Mouse (Mus musculus): ENCODE results near the gene Zpr1.
A peak's percentile ranks its signal among the peaks of the same experiment; 100 is the strongest.
"Not testable (repeated sequence)": the region's sequence is repeated elsewhere in the genome, so short reads cannot be mapped to it uniquely, and the experiment has no call there.

Zpr1 gene

DNA sequence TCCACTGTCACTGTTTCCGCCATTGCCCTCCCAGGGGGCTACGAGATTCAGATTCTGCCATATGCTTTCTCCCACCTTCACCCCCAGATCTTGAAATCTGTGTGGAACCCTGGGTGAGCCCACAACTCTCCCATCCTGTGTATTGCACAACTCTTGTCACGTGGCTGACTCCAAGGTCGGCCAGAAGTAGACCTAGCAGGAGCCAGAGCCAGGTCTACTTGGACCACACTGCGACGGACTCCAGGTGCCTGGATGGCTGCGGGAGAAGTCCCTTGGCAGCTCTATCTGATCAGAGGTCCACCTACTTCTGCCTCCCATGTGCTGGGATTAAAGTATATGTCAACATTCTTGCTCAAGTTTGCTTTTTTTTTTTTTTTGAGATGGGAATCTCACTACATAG is 11.7 kb upstream of the Zpr1 start:
- no peak for DNase-seq

DNA sequence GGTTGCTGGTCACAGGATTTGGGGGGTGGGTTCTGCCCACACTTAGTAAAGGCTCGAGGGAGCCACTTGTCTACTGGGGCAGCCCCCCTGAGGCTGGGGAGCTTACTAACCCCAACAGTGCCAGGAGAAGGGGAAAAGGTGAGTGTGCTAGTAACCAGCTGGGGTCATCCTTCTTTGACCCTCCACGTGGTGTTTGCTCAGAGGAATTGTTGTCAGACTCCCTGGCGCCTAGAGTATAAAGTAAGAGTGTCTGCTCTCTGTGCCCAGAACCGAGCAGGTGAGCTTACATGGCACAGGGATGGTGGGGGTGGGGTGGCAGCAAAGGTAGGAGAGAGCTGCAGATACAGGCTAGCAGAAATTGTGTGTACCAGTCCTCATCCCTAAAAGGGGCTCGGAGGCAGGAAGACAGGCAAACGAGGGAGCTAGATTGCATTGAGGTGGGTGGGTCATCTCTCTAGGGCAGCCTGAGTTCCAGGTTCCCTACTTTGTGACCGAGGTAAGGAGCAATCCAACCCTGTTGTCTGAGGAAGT is 4.5 kb upstream of the Zpr1 start, which contains the start of gene Apoa5:
Gene Apoa5 (plus strand): TSS at position 291 of the 531 bp plus-strand sequence.
- DNase-seq = no peak

DNA sequence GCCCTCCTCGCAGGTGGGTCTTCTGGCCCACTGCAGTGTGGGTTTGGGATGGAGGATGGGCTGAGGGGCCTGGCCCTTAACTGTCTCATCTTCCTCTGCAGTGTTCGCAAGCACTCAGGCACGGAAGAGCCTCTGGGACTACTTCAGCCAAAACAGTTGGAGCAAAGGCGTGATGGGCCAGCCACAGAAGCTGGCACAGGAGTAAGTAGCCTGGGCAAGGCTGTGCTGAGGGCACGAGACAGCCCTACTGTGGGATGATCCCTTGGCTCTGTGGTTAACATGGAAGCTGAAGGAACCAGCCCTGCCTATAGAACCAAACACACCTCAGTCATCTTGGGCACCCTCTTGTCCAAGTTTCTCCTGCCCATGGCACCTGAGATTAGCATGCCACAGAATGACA is 3.7 kb upstream of the Zpr1 start:
- DNase-seq = no peak

DNA sequence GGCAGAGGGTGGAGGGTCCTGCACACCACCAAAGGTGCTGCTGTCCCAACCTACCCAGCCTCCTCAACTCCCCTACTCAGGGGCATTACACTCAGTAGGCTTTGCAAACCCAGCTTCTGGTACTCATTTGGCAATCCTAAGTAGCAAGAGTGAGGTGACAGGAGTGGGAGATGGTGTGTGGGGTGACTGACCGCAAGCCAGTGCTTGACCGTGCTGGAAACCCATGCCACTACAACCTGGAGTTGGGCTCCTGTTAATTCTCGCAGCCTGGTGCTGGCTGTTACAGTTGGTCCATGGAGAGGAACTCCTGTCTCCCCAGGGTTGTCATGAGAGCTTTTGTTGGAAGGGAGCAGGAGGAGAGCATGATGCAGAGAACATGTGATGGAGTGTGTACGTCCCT is 2.1 kb upstream of the Zpr1 start:
- DNase-seq = no peak

DNA sequence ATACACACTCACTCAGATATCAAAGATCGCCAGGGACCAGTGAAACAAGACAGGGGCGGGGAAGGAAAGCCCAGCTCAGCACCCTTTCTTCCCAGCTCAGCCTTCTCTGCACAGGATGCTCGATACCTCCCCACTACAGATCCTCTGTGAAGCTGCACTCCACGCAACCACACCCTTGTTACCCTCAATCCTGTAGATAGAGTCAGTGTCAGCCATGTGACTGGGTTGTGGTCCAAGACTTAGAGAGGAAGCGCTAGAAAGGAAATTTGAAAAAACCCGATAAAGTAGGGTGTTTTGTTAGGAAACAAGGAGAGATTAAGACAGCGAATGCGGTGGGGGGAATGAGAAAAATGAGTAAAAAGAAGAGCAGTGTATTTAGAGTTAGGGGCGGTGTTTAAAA is 794 bp upstream of the Zpr1 start:
- peak; percentile 7 to 30 for DNase-seq

DNA sequence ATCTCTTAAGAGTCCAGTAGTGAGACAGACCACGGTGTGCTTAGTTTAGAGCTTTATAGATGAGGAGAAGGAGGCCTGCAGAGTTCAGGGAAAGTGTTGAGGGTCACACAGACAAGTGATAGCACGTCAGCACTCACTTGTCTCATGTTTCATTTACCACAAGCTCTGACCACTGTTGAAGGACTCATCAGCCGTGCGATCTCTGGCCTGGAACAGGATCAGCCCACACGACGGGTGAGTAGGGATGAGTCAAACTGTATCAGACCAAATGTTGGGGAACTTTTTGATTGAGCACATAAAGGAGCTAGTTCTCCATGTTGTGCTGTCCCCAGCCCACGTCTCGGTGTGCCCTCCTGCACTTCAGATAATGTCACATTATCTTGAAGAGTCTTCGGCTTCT is 1.6 kb downstream of the Zpr1 start:
- DNase-seq = no peak

DNA sequence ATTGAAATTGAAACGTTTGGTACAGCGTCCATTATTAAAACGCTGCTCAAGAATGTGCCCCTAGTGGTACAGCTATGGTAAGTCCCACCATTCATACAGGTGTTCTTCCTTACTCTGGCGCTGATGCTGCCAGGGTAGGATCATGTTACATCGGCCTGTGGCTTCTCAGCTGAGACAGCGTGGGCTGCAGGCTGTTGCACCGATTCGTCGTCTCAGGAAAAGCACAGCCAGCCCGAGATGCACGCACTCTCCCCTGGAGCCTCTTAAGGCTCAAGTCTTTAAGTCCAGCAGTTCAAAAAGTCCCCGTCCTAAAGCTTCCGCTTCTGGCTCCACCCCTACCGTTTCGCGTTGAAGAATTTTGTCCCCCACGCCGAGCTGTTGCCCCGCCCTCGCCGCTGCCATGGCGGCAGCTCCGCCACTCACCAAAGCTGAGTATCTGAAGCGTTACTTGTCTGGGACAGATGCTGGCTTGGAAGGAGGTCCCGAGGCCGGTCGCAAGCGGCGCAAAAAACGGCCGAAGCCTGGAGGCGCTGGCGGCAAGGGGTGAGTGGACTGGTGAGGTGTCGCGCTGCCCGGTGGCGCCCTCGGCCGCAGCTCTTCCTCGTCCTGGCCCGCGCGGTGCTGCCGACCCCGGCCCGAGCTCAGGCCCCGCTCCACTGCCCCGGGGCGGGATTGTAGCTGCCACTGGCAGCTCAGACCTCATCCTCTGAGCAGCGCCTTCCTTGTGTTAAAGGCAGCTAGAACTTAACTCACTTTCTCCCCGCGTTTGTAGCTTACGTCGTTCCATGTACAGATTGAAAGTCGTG is 10.0 kb downstream of the Zpr1 start, which contains the start of gene Bud13:
Gene Bud13 (plus strand): TSS at position 378 of the 806 bp plus-strand sequence.
- DNase-seq = peak; percentile 94 to 97

DNA sequence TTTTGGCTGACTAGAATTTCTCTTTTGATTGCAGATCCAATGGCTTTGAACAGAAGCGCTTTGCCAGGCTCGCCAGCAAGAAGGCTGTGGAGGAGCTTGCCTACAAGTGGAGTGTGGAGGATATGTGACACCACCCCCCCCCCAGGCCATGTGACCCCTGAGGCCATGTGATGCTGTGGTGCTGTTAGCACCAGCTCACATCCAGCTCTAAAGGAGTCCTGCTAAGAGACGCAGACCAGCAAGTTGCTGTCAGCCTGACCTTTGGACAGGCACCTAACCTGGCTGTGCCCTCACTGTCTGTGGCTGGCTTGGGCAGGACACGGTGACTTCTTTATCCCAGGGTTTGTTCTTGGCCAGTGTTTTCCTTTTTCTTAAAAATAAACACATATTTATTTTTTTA is 25.5 kb downstream of the Zpr1 start:
- no peak for DNase-seq

DNA sequence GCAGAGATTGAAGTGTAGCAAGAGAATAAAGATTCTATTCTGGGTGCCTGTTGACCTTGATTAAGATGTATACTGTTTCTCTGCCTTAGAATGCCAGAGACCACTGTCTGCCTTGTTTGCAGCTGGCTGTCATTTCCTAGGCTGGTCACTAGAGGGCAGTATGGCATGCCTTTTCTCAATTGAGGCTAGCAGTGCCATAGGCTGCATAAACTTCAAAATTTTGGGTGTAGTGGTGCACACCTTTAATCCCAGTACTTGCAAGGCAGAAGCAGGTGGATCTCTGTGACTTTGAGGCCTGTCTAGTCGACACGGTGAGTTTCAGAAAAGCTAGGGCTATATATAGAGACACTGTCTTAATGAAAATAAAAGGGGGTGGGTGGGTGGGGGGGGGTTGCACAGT is 29.3 kb downstream of the Zpr1 start:
- peak; percentile 37 to 43 for DNase-seq

DNA sequence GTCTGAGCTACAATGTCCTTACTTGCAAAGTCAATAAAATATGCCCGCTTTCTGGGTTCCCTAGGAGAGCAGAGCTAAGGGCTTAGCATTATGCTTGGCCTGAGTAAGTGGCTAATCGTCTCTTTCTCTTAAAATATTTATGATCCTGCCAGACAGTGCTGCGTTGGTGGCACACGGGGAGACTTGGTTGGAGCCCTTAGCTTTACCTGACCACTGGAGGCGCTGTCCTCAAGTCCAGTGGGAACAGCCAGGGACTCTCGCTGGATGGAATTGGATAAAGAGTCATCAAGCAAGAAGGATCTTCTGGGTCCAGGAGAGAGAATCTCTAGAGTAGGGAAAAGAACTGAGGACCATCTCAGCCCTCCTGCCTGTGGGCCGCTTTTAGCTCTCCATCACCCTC is 36.3 kb downstream of the Zpr1 start:
- no peak for DNase-seq

DNA sequence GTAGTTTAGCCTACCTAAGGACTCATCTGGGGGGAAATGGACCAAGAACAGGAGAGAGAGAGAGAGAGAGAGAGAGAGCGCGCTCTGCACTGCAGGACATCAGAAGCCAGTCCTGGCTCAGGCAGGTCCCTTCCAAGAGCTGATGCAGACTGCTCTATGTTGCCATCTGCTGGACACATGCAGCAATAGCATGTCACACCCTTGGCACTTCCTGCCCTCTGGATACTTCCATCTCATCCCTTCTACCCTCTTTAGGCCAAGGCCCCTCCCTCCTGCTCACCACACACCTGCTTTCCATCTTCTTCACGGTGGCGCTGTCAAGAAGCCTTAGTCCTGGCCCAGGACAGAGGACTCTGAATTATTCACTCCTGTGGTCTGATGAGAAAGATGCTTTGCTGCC is 41.6 kb downstream of the Zpr1 start:
- peak; percentile 60 for DNase-seq

DNA sequence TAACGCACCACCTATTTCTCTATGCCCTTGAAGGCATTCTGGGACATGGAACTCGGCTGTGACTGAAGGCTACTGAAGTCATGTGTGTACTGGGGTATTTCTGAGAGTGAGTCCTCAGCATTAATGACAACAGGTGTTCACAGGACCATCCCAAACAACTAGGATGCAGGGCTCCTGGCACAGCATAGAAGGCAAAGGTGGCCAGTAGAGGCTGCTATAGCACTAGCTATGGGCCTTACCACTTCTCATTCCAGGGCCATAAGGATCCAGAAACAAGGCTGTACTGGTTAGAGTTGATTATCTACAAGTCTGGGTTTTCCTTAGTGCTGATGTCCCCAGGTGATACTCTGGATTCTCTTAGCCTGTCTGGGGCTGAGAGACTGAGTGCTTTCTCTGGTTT is 42.1 kb downstream of the Zpr1 start:
- DNase-seq = no peak

DNA sequence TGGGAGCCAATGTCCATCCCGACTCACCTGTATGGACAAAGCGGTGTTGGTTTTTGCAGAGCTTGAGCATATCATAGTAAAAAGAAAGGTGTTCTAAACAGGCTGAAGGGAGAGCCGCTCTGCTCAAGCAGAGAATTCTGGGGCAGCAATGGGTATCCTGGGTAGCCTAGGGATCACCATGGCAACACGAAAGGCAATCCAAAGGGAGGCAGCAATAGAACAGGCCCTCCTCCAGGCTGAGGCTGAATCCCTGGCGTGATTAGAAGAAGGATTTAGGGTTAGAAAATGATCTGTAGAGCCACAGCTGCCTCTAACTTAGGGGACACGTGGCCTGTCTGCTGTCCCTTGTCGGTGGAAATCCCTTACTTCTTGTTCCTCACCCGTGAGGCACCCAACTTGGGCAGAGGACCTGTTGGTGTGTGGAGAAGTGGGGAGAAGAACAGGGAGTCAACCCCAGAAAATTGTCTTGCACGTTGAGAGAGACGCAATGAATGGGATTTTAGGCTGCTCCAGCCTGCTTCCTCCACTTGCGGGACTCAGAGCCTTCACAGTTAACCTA is 43.0 kb downstream of the Zpr1 start:
- DNase-seq = no peak

DNA sequence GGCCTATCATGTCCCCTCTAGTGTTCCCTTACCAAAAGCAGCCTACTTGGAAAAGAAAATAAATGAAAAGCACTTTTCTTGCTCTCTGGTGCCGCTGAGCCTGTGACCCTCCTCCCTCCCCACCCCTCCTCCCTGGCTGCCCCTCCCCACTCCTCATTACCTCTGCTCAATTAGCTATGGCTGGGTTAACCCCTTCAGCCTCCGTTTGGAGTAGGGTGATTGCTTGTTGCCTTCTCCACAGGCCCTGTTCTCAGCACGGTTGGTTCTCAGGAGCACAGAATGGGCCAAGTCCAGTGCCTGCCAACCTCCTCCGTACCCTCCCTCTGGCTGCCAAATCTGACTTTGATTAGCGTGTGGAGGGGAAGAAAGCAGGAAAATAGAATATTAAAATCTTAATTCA is 43.5 kb downstream of the Zpr1 start:
- DNase-seq = no peak

DNA sequence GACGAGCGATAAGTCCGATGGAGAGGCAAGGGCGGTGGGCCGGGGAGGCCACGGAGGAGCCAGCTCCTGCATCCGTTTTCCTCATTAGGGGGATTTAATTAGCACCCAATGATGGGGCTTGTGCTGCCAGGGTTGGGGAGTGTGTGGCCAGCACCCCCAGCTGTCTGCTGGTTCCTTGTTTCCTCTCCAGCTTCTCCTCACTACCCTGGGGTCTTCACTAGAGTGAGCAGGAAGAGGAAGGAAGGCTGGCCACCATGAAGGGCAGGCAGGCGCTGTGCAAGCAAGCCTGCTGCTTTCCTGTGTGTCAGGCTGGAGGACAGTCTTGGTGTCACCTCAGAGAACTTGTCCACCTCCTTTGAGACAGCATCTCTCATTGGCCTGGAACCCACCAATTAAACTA is 44.0 kb downstream of the Zpr1 start:
- no peak for DNase-seq

DNA sequence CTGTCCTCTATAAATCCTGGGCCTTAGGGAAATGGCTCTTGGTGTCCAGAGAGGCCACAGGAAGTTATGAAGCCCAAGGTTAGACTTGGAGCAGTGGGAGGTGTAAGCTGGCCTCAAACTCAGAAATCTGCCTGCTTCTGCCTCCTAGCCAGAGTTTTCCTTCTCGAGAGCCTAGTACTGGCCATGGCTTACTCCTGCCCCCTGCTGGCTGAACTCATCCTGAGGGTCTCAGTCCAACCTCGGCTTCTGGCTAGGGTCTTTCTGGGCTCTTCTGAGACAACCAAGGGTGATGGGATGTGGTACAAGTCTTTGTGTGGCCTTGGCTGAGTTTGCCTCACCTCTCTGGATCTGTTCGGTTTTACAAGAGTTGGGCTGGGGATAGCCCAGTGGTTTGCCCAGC is 45.1 kb downstream of the Zpr1 start:
- DNase-seq = peak in 1 of 2 experiments; percentile 9

DNA sequence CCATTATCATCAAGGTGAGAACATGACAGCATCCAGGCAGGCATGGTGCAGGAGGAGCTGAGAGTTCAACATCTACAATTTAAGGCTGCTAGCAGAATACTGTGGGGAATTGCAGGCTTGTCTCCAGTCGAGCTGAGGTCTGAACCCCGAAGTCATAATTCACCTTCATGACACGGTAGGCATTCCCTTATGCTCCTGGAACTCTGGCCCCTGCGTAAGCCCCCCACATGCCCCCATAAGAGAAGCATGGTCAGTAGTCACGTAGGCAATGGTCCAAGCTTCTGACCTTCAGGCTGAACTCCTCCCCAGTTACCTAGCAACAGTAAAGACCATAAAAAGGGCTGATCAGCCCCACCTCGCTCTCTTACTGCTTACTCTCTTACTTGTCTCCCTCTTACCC is 47.0 kb downstream of the Zpr1 start, which contains the start of gene 4931429L15Rik:
Gene 4931429L15Rik (minus strand): TSS at position 101 of the 400 bp plus-strand sequence.
- DNase-seq = not testable (repeated sequence)

DNA sequence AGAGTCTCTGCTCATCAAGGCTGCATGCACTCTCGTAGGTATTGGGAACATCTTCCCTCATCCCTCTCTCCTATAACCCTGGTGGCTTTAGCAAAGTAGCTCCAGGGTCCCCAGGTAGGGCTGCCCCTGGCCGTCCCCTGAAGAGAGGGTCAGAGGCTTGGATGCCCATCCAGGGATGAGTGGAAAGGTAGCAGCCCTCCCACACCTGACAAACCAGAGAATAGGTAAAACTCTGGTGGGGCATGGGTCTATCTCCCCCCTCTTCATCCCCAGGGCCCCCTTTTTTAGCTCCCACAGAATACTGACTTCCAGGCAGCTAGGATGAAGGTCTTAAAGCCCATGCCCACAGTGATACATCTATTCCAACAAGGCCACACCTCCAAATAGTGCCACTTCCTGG is 47.6 kb downstream of the Zpr1 start:
- no peak for DNase-seq

DNA sequence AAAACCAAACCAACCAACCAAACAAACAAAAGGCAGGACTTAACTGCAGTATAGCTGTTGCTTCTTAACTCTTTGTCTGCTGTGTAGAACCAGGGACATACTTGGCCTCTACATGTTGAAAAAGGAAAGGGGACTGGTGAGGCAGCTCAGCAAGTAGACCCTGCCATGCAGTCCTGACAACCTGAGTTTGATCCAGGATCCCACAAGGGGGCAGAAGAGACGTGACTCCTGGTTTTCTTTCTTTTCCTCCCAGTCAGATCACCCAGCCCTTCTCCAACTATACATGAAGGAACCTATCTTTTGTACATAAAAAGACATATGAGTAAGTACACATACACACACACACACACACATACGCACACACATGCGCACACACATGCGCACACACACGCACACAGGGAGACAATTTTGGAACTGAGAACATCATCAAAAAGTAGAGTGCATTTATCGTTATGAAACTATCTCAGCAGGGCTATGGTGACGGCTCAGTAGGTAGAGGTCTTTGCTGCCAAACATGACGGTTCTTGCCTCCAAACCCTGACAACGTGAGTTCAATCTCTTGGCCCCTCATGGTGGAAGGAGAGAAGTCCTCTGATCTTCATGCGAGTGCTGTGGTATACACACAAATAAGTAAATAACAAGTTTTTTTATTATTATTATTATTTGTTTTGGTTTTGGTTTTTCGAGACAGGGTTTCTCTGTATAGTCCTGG is 54.0 kb downstream of the Zpr1 start:
- no peak for DNase-seq

DNA sequence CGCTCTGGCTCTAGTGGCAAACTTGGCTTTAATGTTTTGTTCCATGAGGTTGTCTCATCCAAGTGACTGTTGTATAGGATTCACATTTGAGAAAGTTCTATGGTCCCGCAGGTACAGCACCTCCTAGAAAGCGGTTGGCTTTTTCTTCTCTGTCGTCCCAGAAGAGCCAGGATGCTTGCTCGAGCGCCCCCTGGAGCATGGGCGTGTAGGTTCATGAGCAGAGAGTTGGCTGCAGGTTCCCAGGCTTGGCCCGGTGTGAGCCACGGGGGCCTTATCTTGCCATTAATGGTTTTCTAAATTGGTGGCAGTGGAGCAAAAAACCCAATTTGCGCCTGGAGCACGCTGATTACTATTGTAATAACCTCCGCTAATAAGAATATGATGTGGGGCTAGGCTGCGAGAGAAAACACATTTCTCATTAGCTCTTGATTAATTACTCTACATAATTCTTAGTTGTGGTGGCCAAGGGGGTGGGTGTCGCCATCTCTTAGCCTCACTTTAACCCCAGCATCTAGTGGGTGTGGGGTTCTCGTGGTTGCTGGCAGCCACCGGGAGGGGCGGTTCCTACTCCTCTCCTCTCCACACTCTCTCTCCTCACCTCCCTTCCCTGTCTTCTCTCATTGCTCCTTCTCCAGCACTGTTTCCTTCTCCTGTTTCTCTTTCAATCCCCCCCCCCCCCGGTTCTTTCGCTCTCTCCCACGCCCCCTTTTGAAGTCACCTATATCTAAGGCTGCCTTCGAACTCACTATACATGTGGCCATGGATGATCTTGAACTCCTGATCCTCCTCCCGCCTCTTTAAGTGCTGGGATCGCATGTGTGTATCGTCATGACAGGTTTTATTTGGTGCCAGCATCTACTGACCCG is 55.1 kb downstream of the Zpr1 start:
- no peak for DNase-seq

DNA sequence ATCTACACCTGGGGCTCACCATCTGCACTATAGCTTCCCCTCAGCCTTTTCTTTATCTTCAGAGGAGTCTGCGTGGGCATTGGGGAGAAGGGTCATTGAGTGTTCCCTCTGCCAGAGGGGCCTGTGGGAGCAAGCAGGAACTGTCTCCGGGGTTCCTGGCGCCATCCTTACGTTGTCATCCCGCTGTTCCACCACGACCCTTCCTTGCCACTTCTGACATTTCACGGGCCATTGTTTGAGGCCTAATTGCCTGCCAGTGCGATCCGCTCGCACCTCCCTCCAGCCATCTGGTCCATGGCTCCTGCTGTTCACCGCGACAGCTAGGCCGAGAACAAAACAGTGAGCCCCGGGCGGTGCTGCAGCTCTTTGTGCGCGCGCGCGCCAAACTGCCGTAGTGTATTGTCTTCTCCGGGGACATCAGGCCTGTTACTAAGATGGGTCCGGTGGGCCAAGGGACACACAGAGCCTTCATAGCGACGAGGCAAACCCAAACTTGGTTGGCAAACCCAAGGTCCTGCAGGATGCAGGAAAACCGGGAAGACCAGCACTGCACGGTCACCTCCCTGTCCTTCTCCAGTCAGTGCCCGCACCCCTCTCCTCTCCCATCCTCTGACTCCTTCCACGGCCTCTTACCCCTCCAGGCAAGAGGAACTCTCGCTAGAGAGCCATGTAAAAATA is 55.8 kb downstream of the Zpr1 start:
- peak in 1 of 2 experiments; percentile 14 for DNase-seq

DNA sequence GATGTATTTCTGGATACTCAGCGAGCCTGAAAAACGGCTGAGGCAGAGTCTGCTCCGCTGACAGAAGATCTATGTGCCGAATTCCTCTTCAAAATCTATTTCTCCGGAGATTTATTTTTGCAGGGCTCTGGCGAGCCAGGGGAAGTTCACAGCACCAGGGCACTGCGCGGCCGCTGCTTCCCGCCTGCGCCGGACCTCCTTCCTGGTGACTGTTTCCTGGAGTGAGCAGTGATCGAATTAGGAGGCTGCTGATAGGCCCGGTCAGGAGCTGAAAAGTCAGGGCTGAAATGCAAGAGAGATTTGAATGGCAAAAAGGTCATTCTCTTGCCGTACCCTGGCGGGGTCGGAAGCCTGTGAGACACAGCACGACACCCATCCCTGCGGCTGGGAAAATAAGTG is 56.4 kb downstream of the Zpr1 start:
- no peak for DNase-seq

Data from thymus, postnatal 36 days (tissue).